Mouse (Mus musculus): Measurements from ENCODE around the gene Tbc1d24.

DNA sequence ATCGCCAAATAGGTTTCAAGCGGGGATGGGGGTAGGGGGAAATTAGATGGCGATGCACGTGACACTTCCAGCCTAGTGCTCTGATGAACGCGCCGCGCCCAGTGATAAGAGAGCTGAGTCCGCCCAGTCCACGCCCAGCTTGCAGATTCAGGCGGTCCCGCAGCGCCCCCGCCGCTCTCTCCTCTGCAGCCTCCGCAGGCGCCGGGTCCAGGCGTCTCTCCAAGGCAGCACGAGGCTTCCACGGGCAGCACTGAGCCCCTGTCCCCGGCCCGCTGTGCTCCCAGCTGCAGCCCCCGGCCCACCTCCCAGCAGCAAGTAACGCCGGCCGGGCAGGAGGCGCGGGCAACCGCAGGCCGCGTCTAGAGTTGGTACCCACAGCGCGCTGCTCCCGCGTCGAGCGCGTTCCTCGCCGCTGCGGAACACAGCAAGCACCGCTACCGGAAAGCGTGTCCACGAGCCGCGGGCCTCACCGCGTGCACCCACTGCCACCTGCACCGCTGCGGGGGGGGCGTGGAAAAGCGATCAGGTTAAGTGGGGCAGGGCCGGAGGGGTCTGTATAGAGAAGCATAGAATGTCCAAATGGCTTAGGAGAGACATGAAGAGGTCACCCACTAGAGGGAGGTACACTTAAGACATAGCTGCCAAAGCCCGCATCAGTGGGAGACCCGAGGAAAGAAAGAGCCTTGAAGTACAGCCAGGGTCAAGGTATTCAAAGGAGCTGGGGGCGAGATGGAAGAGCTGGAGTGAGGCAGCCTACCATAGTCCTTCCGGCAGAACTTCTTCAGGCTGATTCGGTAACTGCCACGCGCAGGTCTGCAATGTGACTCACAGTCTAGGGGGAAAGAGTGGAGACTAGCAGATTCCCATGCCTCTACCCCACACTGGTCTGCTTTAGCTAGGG, 1.3 kb upstream of the Tbc1d24 start:
- TF ChIP-seq USF1 (IDR thresholded peaks at IDR 0.05; ENCODE audit: low read depth) (no peak), CTCF (IDR thresholded peaks at IDR 0.05; ENCODE audit: control insufficient read depth, insufficient read depth, insufficient read length) (no peak), MAX (IDR thresholded peaks at IDR 0.05) (no peak), CEBPB (IDR thresholded peaks at IDR 0.05; ENCODE audit: low read depth) (no peak), MYOG (IDR thresholded peaks at IDR 0.05; ENCODE audit: control insufficient read depth, extremely low read depth, insufficient read length) (no peak), MYOD1 (IDR thresholded peaks at IDR 0.05; ENCODE audit: control insufficient read depth, insufficient read length, low read depth) (no peak)

Measured in C2C12 (cell line).